Mouse (Mus musculus) gastrocnemius, postnatal 4 days (tissue): ENCODE results near the gene Rbsn. TPM values are rescaled to one million over a fixed set of nuclear protein-coding genes. Genes with fewer than 3 reads are reported as not detected.

ENCODE experiments used
- DNase-seq, 2 experiments: peaks; one replicate each; pipeline ENCODE4 v3.0.0; 2021 to 2022; ENCODE audit warnings: low spot score in 2 of 2, mixed read lengths in 2 of 2
- long read RNA-seq, 2 experiments: library from polyadenylated mRNA; stranded (forward); transcript quantifications; one replicate each; pipeline ENCODE4 v2.0.0; 2021
- total RNA-seq, 2 experiments: library from RNA; stranded (reverse); gene quantifications; 2 replicates each; pipeline ENCODE4 v1.2.3; 2021

Rbsn gene
- total RNA-seq = 10 to 100 TPM; 20.8 to 24.0 TPM
- long read RNA-seq, experiment 1, full-length matches to known transcripts = 19 of 28 reads
- long read RNA-seq, experiment 1, partial matches to known transcripts = 3 of 28 reads
- long read RNA-seq, experiment 1, other reads (novel, unspliced or antisense) = 6 of 28 reads
- long read RNA-seq, experiment 2, full-length matches to known transcripts = 27 of 39 reads
- long read RNA-seq, experiment 2, partial matches to known transcripts = 1 of 39 reads
- long read RNA-seq, experiment 2, other reads (novel, unspliced or antisense) = 11 of 39 reads

GRCm38 (mm10) chr6:92214773-92215449, at the start of gene Rbsn:
Rbsn (minus strand) TSS chr6:92214925.
- DNase-seq = peak; percentile 78 to 92

GRCm38 (mm10) chr6:92261162-92261843, 46.6 kb upstream of the Rbsn start:
- DNase-seq = no peak

GRCm38 (mm10) chr6:92255346-92255745, 40.6 kb upstream of the Rbsn start:
- DNase-seq = no peak

DNA sequence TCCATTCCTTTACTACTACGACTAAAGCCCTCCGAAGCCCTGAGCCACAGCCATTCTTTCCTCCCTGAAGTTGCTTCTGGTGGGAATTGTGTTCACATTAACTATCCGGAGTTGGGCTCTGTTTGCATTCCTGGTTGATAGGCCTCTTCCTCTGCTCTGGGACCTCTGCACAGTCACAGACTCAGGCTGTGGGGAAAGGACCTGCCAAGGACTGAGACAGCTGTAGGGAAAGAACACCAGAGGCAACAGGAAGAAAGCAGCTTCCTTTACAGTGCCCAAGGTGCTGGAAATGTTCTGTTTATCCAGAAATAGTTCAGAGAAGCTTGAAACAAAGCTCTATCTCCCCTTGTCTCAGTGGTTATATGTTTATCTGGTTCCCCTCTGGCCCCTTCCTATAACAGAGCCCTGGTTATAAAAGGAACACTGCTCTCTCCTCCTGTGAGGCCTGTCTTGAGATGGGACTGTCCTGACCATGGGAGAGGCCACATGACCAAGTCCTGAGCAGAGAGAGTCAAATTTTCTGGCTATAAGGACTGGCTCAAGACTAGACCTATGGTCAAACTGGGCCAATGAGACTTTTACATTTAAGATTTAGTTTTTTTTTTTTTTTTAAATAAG, 38.6 kb upstream of the Rbsn start:
- DNase-seq = no peak

DNA sequence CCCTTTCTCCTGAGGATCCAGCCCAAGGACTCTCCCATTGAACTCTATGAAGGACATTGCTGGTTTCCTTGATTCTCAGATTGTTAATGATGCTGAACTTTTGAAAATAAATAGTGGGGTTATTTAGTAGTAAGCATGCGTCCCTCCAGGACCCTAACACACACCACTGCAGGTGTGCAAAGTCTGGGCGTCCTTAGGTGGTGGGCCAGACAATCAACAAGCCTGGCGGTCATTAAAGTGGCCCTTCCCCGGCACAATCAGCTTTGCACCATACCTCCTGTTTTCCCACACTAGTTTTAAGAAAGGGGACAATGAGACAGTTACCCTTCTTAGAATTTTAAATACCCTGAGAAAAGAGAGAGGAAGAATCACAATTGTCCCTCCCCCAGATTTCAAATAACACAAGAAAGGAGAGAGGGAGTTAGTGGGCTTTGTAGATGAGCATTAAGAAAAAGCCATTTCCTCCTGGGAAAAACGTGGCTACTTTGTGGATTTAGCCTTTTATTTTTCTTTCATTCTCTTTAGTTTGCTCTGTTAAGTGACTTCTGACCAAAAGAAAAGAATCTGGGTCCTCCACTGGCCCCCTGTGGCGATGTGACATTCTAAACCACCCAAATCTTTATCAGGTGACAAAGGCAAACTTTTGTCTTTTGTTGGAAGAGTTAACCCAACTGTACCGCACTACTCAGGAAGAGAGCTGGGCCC, 32.6 kb upstream of the Rbsn start:
- DNase-seq = no peak

GRCm38 (mm10) chr6:92246335-92246734, 31.6 kb upstream of the Rbsn start:
- DNase-seq = no peak

DNA sequence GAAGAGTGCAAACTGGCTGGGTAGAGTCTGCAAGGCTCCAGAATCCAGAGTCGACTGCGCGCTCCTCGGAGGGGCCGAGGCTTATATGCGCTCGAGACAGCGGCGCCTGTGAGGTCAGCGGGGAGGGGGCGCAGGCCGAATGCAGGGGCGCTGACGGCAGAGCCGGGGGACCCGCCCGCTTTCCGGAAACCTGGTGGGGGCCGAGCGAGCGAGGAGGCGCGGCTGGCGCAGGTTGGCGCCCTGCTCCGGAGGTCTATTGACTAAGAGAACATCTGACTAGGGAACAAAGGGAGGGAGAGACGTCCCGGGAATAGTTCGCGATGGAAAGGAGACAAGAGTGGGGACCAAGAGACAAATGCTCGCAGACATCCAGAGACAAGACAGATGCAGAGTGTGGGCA, 29.9 kb upstream of the Rbsn start, which contains the start of gene Trh:
TSS of gene Trh (minus strand) at position 60 of the 400 bp plus-strand sequence.
- DNase-seq = no peak

DNA sequence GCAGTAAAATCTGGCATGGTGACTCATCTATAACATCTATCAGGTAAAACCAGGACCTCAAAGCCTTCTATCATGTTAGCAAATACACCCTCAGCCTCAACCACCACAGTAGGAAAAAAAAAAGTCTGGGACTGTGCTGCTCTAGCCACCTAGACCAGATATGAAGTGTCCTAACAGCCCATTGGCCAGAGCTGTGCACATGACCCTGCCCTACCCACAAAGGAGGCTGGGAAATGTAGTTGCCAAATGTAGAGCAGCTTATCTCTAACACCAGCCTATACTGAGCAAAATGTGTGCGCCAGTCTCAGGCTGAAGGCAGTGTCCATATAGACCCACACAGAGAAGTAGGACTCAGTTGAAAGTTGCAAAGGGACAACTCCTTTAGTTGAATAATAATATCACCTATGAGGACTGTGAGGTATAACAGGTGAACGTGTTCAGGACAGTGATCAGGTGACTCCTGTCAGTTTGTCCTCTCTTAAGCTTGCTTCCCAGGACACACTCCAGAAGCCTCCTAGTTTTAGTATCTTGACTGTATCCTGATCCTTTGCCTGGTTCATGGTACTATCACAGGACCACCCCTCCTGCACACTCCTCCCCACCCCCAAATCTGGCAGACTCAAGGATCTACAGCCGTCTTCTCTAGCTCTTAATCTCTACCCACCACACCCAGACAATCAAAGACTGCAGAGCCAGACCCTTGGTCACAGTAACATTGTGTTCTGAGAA, 26.6 kb upstream of the Rbsn start:
- peak in 1 of 2 experiments; percentile 37 for DNase-seq

DNA sequence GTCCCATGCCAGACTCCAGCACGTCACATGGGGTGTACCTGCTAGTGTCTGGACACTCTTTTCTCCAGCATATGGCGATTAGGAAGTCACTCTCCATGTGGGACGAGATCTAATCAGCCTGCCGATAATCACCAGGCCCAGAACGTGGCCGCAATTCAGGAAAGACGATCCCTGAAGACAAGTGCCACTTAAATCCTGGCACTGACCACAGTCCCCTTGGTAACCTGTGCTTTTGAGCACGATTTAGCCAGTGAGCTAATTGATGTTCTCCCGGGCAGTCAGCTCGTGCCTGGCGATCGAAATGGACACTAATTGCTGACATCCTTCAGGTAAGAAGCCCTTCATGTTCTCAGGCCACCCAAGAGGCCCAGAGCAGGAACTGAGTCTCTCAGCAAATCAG, 20.3 kb upstream of the Rbsn start:
- DNase-seq = no peak

- no peak for DNase-seq
Measured at GRCm38 (mm10) chr6:92231762-92232161, 17.0 kb upstream of the Rbsn start.

- DNase-seq = no peak
Measured at GRCm38 (mm10) chr6:92231356-92231755, 16.6 kb upstream of the Rbsn start.

DNA sequence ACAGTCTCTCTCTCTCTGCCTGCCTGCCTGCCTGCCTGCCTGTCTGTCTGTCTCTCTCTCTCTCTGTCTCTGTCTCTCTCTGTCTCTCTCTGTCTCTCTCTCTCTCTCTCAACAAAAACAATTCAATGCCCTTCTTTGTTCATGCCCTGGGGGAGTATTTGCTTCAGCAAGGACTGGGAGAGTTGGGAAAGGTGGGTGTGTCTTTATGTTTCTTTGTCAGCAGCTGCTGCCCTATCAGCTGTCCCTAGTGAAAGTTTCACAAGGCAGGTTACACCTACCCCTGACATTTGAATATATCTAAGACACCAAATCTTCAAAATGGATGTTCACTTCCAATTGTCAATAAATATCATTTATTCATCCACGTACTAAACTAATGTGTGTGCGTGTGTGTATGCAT, 14.9 kb upstream of the Rbsn start:
- DNase-seq = no peak

GRCm38 (mm10) chr6:92229103-92229502, 14.4 kb upstream of the Rbsn start:
- no peak for DNase-seq

DNA sequence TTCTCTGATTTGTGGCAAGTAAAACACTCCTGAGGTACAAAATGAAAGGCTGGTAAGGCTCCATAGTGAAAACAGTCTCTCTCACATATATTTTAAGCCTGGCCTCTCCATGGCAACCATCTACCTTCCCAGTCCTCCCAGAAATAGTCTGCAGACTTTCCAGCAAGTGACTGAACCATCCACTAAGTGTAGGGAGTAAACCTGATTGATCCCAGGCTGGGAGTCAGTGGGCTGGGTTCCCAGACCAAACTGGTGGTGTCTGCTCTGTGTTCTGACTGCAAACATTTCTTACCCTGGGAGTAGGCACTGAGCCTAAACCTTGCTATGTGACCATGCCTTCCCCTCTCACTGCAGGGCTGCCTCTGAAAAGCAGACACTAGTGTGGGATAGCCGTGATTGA, 10.3 kb upstream of the Rbsn start:
- no peak for DNase-seq

DNA sequence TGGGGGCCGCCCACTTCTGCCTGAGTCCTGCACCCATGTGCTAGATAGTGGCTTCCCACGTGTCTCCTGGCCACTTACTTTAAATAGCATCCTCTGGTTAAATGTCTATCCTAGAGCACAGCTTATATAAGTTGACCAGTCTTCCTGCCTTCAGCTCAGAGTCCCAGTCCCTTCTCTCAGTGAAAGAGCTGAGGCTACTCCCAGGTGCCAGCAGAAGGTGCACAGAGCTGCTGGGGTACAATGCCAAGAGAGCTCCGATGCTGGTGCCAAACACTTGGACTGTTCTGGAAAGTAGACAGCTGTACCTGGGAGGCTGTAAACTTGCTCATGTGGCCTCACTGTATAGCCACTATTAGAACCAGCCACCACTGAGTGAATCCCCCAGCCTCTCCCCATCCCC, 7.3 kb upstream of the Rbsn start:
- no peak for DNase-seq

GRCm38 (mm10) chr6:92221604-92222003, 6.9 kb upstream of the Rbsn start:
- no peak for DNase-seq

DNA sequence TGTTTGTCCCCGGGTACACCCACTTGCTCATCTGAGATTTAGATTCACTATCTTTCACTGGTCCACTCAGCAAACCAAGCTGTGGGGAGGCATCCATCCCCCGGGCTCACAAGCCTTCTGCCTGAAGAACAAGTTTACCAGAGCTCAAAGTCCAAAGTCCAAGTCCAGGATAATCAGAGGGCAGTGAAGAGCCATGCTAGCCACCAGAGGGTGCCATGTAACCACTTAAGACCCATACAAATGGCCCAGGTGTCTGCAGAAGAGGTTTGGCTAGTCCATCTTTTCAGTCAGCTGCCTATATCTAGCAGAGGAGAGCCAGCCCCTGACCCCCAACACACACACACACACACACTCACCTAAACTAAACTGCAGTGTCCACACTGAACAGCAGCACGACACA, 4.7 kb upstream of the Rbsn start:
- DNase-seq = peak in 1 of 2 experiments; percentile 14

- DNase-seq = peak in 1 of 2 experiments; percentile 11
Measured at GRCm38 (mm10) chr6:92214055-92214772, 511 bp downstream of the Rbsn start.

GRCm38 (mm10) chr6:92199414-92199813, 15.3 kb downstream of the Rbsn start:
- DNase-seq = no peak

GRCm38 (mm10) chr6:92184178-92184577, 30.5 kb downstream of the Rbsn start:
- DNase-seq = no peak
